Mouse (Mus musculus): ENCODE measurements at regions not wholly inside any gene's neighbourhood (a gene's known extent, or its start where the extent isn't known, plus 50 kb on each side); places are given as distances from the start of the nearest gene placed in this dataset.

DNA sequence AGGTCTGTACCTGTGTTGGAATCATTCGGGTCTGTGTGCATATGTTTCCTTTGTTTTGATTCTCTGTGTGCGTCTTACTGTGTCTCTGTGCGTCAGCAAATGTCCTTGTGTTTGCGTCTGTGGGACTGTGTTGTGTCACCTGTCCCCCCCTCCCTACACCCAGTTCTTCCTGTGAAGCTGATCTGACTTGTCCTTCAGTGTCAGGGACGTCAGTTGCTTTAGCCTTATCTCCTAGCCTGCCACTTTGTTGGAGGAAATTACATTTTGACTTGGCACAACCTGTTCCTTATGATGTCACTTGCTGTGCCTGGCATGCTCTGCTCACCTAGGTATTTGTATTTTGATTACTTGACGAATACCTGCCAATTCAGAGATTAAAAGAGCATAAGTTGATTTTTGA lies 90.4 kb upstream of the Cpeb4 start:
- no peak for DNase-seq (ENCODE audit: low spot score in 2 of 2)

- no peak for DNase-seq (ENCODE audit: low spot score in 2 of 2)
Observed at GRCm38 (mm10) chr11:31783506-31784063, 88.4 kb upstream of the Cpeb4 start.

DNA sequence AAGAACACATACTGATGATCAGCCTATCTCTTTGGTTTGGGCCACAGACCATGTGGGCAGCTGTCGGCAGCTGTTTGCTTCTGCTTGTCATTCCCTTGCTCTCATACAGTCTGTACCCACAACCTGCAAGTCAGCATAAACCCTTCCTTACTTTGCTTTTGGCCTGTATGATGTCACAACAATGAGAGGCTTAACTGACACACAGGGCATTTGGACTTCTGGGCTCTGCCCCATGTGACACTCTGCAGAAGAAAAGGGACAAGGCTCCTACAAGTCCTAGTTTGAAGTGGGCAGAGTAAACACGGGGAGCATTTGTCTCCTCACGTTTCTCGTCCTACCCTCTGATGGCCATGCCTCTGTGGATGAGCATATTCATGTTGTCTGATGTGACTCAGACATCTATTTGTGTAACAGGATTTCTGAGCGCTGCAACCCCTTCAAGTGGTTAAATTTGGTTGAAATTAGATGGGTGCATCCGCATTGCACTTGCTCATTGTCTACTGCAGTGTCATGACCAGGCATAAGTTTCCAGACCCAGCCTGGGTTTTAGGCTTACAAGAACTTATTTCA lies 87.6 kb upstream of the Cpeb4 start:
- no peak for DNase-seq (ENCODE audit: low spot score in 2 of 2)

DNA sequence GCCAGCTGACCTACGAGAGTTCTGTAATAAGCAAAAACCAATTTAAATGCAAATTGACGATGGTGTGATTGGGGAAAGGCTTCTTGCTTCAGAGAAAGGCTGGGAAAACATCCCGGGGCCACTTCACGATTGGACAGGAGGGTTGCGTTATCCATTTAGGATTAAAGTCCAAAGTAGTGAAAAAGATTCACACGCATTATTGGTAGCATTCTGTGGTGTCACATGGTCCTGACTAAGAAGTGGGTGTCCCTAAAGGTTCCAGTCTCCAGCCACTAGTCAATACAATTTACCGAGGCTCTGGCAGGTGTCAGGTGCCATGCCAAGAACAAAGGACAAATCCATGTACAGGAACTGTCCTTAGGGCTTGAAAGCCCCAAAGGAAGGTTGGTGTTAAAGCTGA lies 86.9 kb upstream of the Cpeb4 start:
- DNase-seq (ENCODE audit: low spot score in 2 of 2) = no peak

- no peak for DNase-seq (ENCODE audit: low spot score in 2 of 2)
Observed at GRCm38 (mm10) chr11:31787376-31787775, 84.6 kb upstream of the Cpeb4 start.

- no peak for DNase-seq (ENCODE audit: low spot score in 2 of 2)
Observed at GRCm38 (mm10) chr11:31787917-31788703, 83.9 kb upstream of the Cpeb4 start.

- no peak for DNase-seq (ENCODE audit: low spot score in 2 of 2)
Observed at GRCm38 (mm10) chr11:31789967-31790366, 82.0 kb upstream of the Cpeb4 start.

DNA sequence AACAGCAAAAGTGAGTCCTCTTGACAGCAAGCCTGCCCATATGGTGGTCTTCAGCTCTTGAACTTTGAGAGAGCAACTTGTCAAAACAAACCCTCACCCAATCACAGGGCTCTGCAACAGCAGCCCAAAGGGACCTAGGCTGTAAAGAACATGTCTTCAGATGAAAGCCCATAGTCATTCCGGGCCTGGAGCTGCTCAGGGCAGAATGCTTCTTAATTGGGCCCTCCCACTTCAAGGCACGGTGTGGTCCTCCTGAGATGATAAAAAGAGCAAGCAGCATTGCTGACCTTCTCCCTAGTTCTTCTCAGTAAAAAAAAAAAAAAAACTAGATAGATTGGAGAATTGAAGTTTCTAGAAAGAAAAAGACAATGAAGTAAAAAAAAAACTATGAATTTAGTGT lies 80.7 kb upstream of the Cpeb4 start:
- no peak for DNase-seq (ENCODE audit: low spot score in 2 of 2)

- no peak for DNase-seq (ENCODE audit: low spot score in 2 of 2)
Observed at GRCm38 (mm10) chr11:31795084-31795483, 76.9 kb upstream of the Cpeb4 start.

- no peak for DNase-seq (ENCODE audit: low spot score in 2 of 2)
Observed at GRCm38 (mm10) chr11:31796245-31796644, 75.8 kb upstream of the Cpeb4 start.

DNA sequence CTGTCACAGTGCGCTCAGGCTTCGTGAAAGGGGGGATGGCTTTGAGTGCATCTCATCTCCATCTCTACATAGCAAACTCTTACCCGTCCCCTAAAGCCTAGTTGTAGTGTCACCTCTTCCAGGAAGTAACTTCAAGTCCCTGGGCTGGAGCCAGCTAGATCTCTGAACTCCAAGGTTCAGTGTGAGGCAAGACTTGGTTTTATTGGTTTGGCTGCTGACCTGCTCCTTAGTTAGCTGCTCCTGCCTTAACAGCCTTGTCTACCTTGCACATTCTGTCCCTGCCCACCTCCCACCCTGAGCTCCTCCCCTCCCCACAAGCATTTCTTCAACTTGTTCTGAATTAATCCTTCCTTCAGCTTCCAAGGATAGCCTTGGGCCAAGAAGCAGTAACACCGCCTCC lies 70.4 kb upstream of the Cpeb4 start:
- no peak for DNase-seq (ENCODE audit: low spot score in 2 of 2)

DNA sequence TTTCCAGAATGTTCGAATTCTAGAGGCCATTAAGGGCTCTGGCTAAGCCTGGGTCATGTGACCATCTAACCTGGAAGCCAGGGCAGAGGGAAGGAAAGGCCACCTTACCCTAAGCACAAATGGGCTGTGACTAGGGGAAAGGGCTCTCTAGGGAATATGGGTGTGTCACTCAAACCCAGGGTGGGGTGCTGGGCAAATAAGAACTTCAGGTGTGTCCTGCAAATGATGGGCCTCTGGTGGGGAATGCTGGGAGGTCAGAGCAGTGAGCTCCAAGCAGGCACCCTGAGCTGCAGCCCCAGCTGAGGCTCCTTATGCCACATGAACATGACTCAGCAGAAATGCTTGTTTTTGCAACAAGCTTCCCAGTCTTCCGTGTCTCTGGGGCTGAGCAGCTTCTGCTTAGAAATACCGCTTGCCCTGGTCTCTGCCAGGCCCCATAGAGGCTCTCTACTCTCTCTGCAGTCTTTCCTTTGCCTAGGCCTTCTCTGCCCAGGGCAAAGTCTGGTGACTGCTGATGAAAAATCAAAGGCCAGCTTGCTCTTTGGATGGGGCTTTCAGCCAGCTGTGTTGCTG lies 68.6 kb upstream of the Cpeb4 start:
- DNase-seq (ENCODE audit: low spot score in 2 of 2) = no peak

GRCm38 (mm10) chr11:31804518-31804917 lies 67.5 kb upstream of the Cpeb4 start:
- DNase-seq (ENCODE audit: low spot score in 2 of 2) = no peak

GRCm38 (mm10) chr11:31807461-31808215 lies 64.4 kb upstream of the Cpeb4 start:
- DNase-seq (ENCODE audit: low spot score in 2 of 2) = no peak

- no peak for DNase-seq (ENCODE audit: low spot score in 2 of 2)
Observed at GRCm38 (mm10) chr11:31808216-31808838, 63.7 kb upstream of the Cpeb4 start.

GRCm38 (mm10) chr11:31810011-31810786 lies 61.8 kb upstream of the Cpeb4 start:
- no peak for DNase-seq (ENCODE audit: low spot score in 2 of 2)

DNA sequence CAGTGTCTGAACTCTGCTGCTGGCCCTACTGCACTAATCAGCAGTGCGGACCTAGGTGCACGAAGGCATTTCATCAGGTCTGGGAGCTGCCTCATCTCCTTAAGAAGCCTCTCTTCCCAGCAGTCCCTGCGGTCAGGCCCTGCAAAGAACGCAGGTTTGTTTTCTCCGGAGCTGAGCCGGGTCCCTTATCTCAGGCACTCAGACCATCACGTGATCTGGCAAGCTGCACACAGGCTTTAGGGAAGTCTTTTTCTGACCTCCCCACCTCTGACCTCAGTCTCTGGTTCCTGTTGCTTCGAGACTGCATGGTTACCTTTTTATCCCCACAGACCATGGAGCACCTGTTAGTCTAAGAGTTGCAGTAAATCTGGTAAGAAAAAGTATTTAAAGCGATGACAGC lies 59.8 kb upstream of the Cpeb4 start:
- DNase-seq (ENCODE audit: low spot score in 2 of 2) = no peak

DNA sequence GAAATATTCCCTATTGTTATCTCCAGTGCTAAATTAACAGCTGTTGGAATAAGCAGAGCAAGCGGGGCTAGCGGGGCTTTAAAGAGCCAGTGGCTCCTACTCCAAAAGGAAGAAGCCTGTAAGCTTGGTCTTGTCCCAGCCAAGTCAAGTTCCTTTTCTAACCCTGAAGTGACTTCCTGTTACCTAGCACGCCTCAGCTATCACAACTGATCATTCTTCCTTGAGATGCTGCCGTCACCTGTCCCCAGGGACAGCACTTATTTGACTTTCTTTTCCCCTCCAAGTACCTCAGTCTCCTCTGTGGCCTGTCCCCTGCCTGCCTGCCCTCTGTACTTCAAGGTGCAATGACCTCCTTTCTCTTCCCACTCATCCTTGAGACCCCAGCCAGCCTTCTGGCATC lies 57.4 kb upstream of the Cpeb4 start:
- DNase-seq (ENCODE audit: low spot score in 2 of 2) = no peak

DNA sequence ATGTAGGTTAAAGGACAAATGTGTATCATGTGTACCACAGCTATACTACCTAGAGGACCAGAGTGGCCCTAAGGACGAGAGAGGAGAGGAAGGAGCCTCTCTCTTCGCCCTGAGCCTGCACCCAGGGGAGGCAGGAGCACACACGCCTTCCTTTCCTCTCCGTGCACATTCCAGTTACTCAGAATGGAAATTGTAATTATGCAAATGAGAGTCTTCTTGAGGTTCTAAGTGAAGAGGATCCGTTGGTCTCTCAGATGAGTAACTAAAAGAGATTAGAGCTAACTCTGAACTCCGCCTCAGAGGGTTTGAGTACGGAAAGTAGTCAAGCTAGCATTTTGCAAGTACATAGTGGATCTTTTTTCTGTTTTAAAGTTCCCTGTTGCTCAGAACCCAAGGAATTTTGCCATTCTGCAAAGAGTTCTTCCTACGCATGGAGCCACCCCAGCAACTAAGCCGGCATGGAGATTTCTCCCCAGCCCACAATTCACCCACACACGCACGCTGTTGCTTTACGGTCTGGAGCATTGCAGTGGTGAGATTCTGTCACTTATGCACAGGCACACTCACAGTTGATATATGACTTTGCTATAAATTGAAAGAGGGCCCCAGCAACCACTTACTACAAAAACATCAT lies 56.0 kb upstream of the Cpeb4 start:
- no peak for DNase-seq (ENCODE audit: low spot score in 2 of 2)

- no peak for DNase-seq (ENCODE audit: low spot score in 2 of 2)
Observed at GRCm38 (mm10) chr11:31818032-31818431, 54.0 kb upstream of the Cpeb4 start.

DNA sequence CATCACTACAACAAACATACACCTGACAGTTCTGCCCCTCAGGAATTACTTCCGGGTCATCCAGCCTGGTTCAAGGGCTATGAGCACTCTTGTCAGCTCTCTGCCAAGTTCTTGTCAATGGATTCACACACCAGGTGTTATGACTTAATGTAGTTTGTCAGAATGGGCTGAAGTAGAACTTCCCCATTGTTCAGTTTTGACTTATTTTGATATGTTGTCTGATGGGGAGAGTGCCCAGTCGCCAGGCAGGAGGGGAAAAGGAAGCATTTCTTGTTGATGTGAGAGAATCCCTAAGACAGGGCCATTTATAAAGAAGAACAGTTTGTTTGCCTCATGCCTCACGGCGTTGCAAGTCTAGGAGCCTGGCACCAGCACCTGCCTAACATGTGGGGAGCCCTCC lies 52.0 kb upstream of the Cpeb4 start:
- no peak for DNase-seq (ENCODE audit: low spot score in 2 of 2)

All from thymus, postnatal 10 days (tissue).